Mouse (Mus musculus) brain, adult 2 months (tissue): ENCODE results near the gene Gm28038.

Experiments used
- DNase-seq: peaks from one replicate; pipeline ENCODE4 v3.0.0; 2011; ENCODE audit warnings: low read depth, low spot score

The Gm28038 gene

GRCm38 (mm10) chr2:30345971-30346676 lies 65.3 kb downstream of the Gm28038 start:
- no peak for DNase-seq

GRCm38 (mm10) chr2:30349196-30349595 lies 68.4 kb downstream of the Gm28038 start:
- no peak for DNase-seq
